Mouse (Mus musculus) thymus, adult 2 months (tissue): Measurements from ENCODE around the gene Anapc15-ps. TPM values are rescaled to one million over a fixed set of nuclear protein-coding genes. Genes with fewer than 3 reads are reported as not detected.

ENCODE experiments used
- DNase-seq: peaks from one replicate; pipeline ENCODE4 v3.0.0; 2021
- H3K27ac ChIP-seq: fragments of 200-500 bp; 2 replicates; pipeline ENCODE4 v1.5.1; 2012; ENCODE audit warnings: low read length, control low read depth; ENCODE audit not compliant: control insufficient read depth, insufficient read depth
- H3K27me3 ChIP-seq: fragments of 200-500 bp; 2 replicates; pipeline ENCODE4 v1.6.1; 2012; ENCODE audit warnings: mild to moderate bottlenecking, low read length, moderate library complexity, mixed read lengths; ENCODE audit not compliant: control insufficient read depth, insufficient read depth
- H3K36me3 ChIP-seq: fragments of 200-500 bp; 2 replicates; pipeline ENCODE4 v1.6.1; 2012; ENCODE audit warnings: mild to moderate bottlenecking, low read length, moderate library complexity; ENCODE audit not compliant: control insufficient read depth, insufficient read depth
- H3K4me1 ChIP-seq: fragments of 200-500 bp; replicated peaks from 2 replicates; pipeline ENCODE4 v1.6.1; 2012; ENCODE audit warnings: low read length; ENCODE audit not compliant: control insufficient read depth, insufficient read depth
- H3K4me3 ChIP-seq: fragments of 200-500 bp; 2 replicates; pipeline ENCODE4 v1.5.1; 2012; ENCODE audit warnings: mild to moderate bottlenecking, low read length, control low read depth, moderate library complexity; ENCODE audit not compliant: control insufficient read depth, insufficient read depth
- CTCF ChIP-seq: fragments of 200-500 bp; IDR thresholded peaks from 2 replicates; pipeline ENCODE4 v1.5.1; 2012; ENCODE audit warnings: mild to moderate bottlenecking, control low read depth, low read length, moderate library complexity, borderline replicate concordance; ENCODE audit not compliant: control insufficient read depth, poor library complexity, insufficient read depth; ENCODE audit errors: extremely low read depth
- POLR2A ChIP-seq: fragments of 200-500 bp; IDR thresholded peaks from 2 replicates; pipeline ENCODE4 v1.6.1; 2012; ENCODE audit warnings: mild to moderate bottlenecking, low read length, control low read depth, moderate library complexity; ENCODE audit not compliant: control insufficient read depth, poor library complexity, insufficient read depth; ENCODE audit errors: extremely low read depth
- WGBS: fragments of 180-500 bp; shearing (Covaris S2); methylation state at CpG from one replicate; pipeline ENCODE4 v1.1.7; 2018; 5-methylcytosine and 5-hydroxymethylcytosine counted together
- polyA plus RNA-seq: library from polyadenylated mRNA; depleted of rRNA; stranded (reverse); fragments of >200 nt; gene quantifications from 2 replicates; pipeline ENCODE4 v1.2.3, GENCODE M21; 2012

Anapc15-ps gene
- polyA plus RNA-seq, 1 experiment: not detected

- WGBS: 64% methylated on average over 28 of the region's 28 CpGs
- Histone ChIP-seq H3K36me3 (no peaks in the 10 kb centered on the region), H3K27me3 (no peaks in the 10 kb centered on the region), H3K27ac (no peak overlapping the region), H3K4me1 (peaks cover 11% of the 10 kb centered on the region), H3K4me3 (peak overlapping the region; percentile 39)
- no peak for DNase-seq
- TF ChIP-seq POLR2A (no peak), CTCF (no peak)
These were observed 7.2 kb upstream of the Anapc15-ps start for GRCm38 (mm10) chr10:95680153-95681057.

- no peaks in the 10 kb centered on the region for H3K36me3 ChIP-seq
- WGBS: 99% methylated on average over 5 of the region's 5 CpGs
These were observed 5.9 kb upstream of the Anapc15-ps start for GRCm38 (mm10) chr10:95679131-95679530.

GRCm38 (mm10) chr10:95678661-95679060 is 5.4 kb upstream of the Anapc15-ps start:
- no peaks in the 10 kb centered on the region for H3K27me3 ChIP-seq
- DNase-seq: no peak
- 94% methylated on average over 2 of the region's 2 CpGs for WGBS
- no peak overlapping the region for H3K4me3 ChIP-seq
- H3K27ac ChIP-seq: no peak overlapping the region
- H3K4me1 ChIP-seq: peaks cover 11% of the 10 kb centered on the region
- H3K36me3 ChIP-seq: no peaks in the 10 kb centered on the region
- TF ChIP-seq POLR2A: no peak
- TF ChIP-seq CTCF: no peak

More at GRCm38 (mm10) chr10:95679131-95679530, 5.9 kb upstream of the Anapc15-ps start:
- H3K4me1 ChIP-seq: peaks cover 11% of the 10 kb centered on the region
- TF ChIP-seq CTCF (no peak), POLR2A (no peak)
- no peak overlapping the region for H3K27ac ChIP-seq
- H3K27me3 ChIP-seq: no peaks in the 10 kb centered on the region
- DNase-seq: no peak
- H3K4me3 ChIP-seq: no peak overlapping the region

GRCm38 (mm10) chr10:95678241-95678640 is 5.0 kb upstream of the Anapc15-ps start:
- WGBS: 47% methylated on average over 7 of the region's 7 CpGs
- no peak for DNase-seq
- Histone ChIP-seq H3K4me1 (peaks cover 11% of the 10 kb centered on the region), H3K36me3 (no peaks in the 10 kb centered on the region), H3K27ac (peak overlapping the region; percentile 16; the same call in 1 of the 2 replicates), H3K4me3 (peak overlapping the region; percentile 80), H3K27me3 (no peaks in the 10 kb centered on the region)
- TF ChIP-seq POLR2A (no peak), CTCF (no peak)

GRCm38 (mm10) chr10:95677356-95678109 is 4.3 kb upstream of the Anapc15-ps start:
- H3K27me3 ChIP-seq: no peaks in the 10 kb centered on the region
- peak overlapping the region; percentile 71; the same call in 1 of the 2 replicates for H3K27ac ChIP-seq
- WGBS: 2% methylated on average over 22 of the region's 22 CpGs
- peak; percentile 71 for DNase-seq
- TF ChIP-seq POLR2A (no peak; the same call in 1 of the 2 replicates), CTCF (0 out of 2 replicates have a peak, but pooled peaks have one; percentile 11)
- H3K4me1 ChIP-seq: peaks cover 11% of the 10 kb centered on the region
- H3K4me3 ChIP-seq: peak overlapping the region; percentile 80
- H3K36me3 ChIP-seq: no peaks in the 10 kb centered on the region

GRCm38 (mm10) chr10:95676991-95677355 is 3.7 kb upstream of the Anapc15-ps start:
- DNase-seq: no peak
- H3K4me3 ChIP-seq: no peak overlapping the region
- H3K27me3 ChIP-seq: no peaks in the 10 kb centered on the region
- 36% methylated on average over 5 of the region's 5 CpGs for WGBS
- TF ChIP-seq POLR2A: no peak
- TF ChIP-seq CTCF: no peak
- H3K36me3 ChIP-seq: no peaks in the 10 kb centered on the region
- no peak overlapping the region for H3K27ac ChIP-seq
- H3K4me1 ChIP-seq: peaks cover 11% of the 10 kb centered on the region
